Mouse (Mus musculus) hindbrain, embryonic 13.5 days (tissue): ENCODE data around the gene Aif1. TPM values are rescaled to one million over a fixed set of nuclear protein-coding genes. Genes with fewer than 3 reads are reported as not detected.

Source experiments
- microRNA-seq: library from miRNA; unstranded; fragments of <30 nt; microRNA quantifications from one replicate; pipeline ENCODE4, GENCODE M21; 2016
- polyA plus RNA-seq: library from polyadenylated mRNA; unstranded; fragments of >200 nt; fragmentation: Nextera tagmentation; extraction: Ambion mirVana; gene quantifications from 2 replicates; pipeline ENCODE4 v1.2.1, GENCODE M21; 2015

Gene Aif1
- polyA plus RNA-seq, 1 experiment from 2014 or later, result 11.6 TPM

Small RNA genes within 50 kb of the gene (microRNA-seq; reads per million reads assigned to microRNA genes)
- not detected for gene Mir6973a
- gene Mir6974, result not detected

Other genes starting within 250 kb of the Aif1 start
- 30.6 and 31.5 TPM in 2 replicates for gene Neu1, start 244.8 kb downstream of the Aif1 start, polyA plus RNA-seq
- gene Hspa1b, start 216.8 kb downstream of the Aif1 start, polyA plus RNA-seq, result 0.26 and 0.32 TPM in 2 replicates
- not detected in 2 replicates for gene Gm20481, start 206.2 kb downstream of the Aif1 start, polyA plus RNA-seq
- gene Hspa1a, start 203.9 kb downstream of the Aif1 start, polyA plus RNA-seq, result 4.0 and 4.6 TPM in 2 replicates
- gene Hspa1l, start 203.4 kb downstream of the Aif1 start, polyA plus RNA-seq, result 0.85 and 1.1 TPM in 2 replicates
- 112 and 117 TPM in 2 replicates for gene Lsm2, start 194.2 kb downstream of the Aif1 start, polyA plus RNA-seq
- gene Vars, start 175.1 kb downstream of the Aif1 start, polyA plus RNA-seq, result 57.3 TPM in 2 replicates
- gene Vwa7, start 159.5 kb downstream of the Aif1 start, polyA plus RNA-seq, result 0.16 and 0.18 TPM in 2 replicates
- 2.5 and 2.9 TPM in 2 replicates for gene Sapcd1, start 148.1 kb downstream of the Aif1 start, polyA plus RNA-seq
- gene Msh5, start 129.3 kb downstream of the Aif1 start, polyA plus RNA-seq, result 2.7 and 3.5 TPM in 2 replicates
- gene Clic1, start 126.1 kb downstream of the Aif1 start, polyA plus RNA-seq, result 100 and 102 TPM in 2 replicates
- 420 and 426 TPM in 2 replicates for gene Ddah2, start 117.0 kb downstream of the Aif1 start, polyA plus RNA-seq
- not detected in 2 replicates for gene Ly6g6c, start 110.7 kb downstream of the Aif1 start, polyA plus RNA-seq
- gene Mpig6b, start 109.9 kb downstream of the Aif1 start, polyA plus RNA-seq, result 0.25 and 0.31 TPM in 2 replicates
- gene Ly6g6e, start 99.2 kb downstream of the Aif1 start, polyA plus RNA-seq, result 0.45 TPM in 1 of 2 replicates, not detected in the other
- gene Ly6g6d, start 98.0 kb downstream of the Aif1 start, polyA plus RNA-seq, result 0.61 and 1.1 TPM in 2 replicates
- 0.19 and 0.28 TPM in 2 replicates for gene Ly6g6f, start 90.5 kb downstream of the Aif1 start, polyA plus RNA-seq
- gene Abhd16a, start 86.8 kb downstream of the Aif1 start, polyA plus RNA-seq, result 86.9 and 93.8 TPM in 2 replicates
- gene Ly6g5c, start 67.8 kb downstream of the Aif1 start, polyA plus RNA-seq, result 0.36 TPM in 1 of 2 replicates, not detected in the other
- 1.1 and 1.9 TPM in 2 replicates for gene Ly6g5b, start 60.6 kb downstream of the Aif1 start, polyA plus RNA-seq
- gene Gpank1, start 54.6 kb downstream of the Aif1 start, polyA plus RNA-seq, result 21.6 and 24.4 TPM in 2 replicates
- 317 and 322 TPM in 2 replicates for gene Csnk2b, start 54.0 kb downstream of the Aif1 start, polyA plus RNA-seq
- gene D17H6S53E, start 49.7 kb downstream of the Aif1 start, polyA plus RNA-seq, result 10.2 and 11.2 TPM in 2 replicates
- gene Apom, start 44.0 kb downstream of the Aif1 start, polyA plus RNA-seq, result 0.34 and 0.84 TPM in 2 replicates
- gene Bag6, start 40.9 kb downstream of the Aif1 start, polyA plus RNA-seq, result 76.5 and 81.9 TPM in 2 replicates
- gene Prrc2a, start 11.2 kb downstream of the Aif1 start, polyA plus RNA-seq, result 181 and 196 TPM in 2 replicates
- gene Lst1, start 12.4 kb upstream of the Aif1 start, polyA plus RNA-seq, result 6.8 and 8.9 TPM in 2 replicates
- 0.44 and 0.52 TPM in 2 replicates for gene Ltb, start 18.4 kb upstream of the Aif1 start, polyA plus RNA-seq
- not detected in 2 replicates for gene Tnf, start 25.9 kb upstream of the Aif1 start, polyA plus RNA-seq
- 0.23 and 0.27 TPM in 2 replicates for gene Lta, start 29.3 kb upstream of the Aif1 start, polyA plus RNA-seq
- 0.57 and 0.83 TPM in 2 replicates for gene Gm16181, start 44.8 kb upstream of the Aif1 start, polyA plus RNA-seq
- gene Atp6v1g2, start 57.6 kb upstream of the Aif1 start, polyA plus RNA-seq, result 52.4 and 54.2 TPM in 2 replicates
- gene Nfkbil1, start 59.7 kb upstream of the Aif1 start, polyA plus RNA-seq, result 8.4 and 10.8 TPM in 2 replicates
- gene Ddx39b, start 65.7 kb upstream of the Aif1 start, polyA plus RNA-seq, result 391 and 410 TPM in 2 replicates
- 73.4 and 73.6 TPM in 2 replicates for gene H2-D1, start 86.7 kb upstream of the Aif1 start, polyA plus RNA-seq
- 0.14 and 0.30 TPM in 2 replicates for gene H2-Q1, start 144.3 kb upstream of the Aif1 start, polyA plus RNA-seq
- gene H2-Q2, start 166.2 kb upstream of the Aif1 start, polyA plus RNA-seq, result 0.68 and 1.0 TPM in 2 replicates
- gene H2-Q4, start 203.5 kb upstream of the Aif1 start, polyA plus RNA-seq, result 1.0 and 1.2 TPM in 2 replicates
- 0.30 and 0.34 TPM in 2 replicates for gene H2-Q6, start 248.8 kb upstream of the Aif1 start, polyA plus RNA-seq